Mouse (Mus musculus): ENCODE data around the gene Plekhg6. TPM values are rescaled to one million over a fixed set of nuclear protein-coding genes. Genes with fewer than 3 reads are reported as not detected.

Plekhg6 gene
- polyA plus RNA-seq, 1 experiment, result 66.6 TPM

GRCm38 (mm10) chr6:125330626-125331326, 49.8 kb downstream of the Plekhg6 start:
- no peaks in the 10 kb centered on the region for H3K36me3 ChIP-seq (ENCODE audit: control insufficient read depth, insufficient read depth, low read length)
- no peaks in the 10 kb centered on the region for H3K27me3 ChIP-seq (ENCODE audit: control insufficient read depth, insufficient read depth, low read length)
- TF ChIP-seq POLR2A (IDR thresholded peaks at IDR 0.05; ENCODE audit: low read depth, low read length) (peak; percentile 92), CTCF (IDR thresholded peaks at IDR 0.05; ENCODE audit: extremely low read depth, insufficient read length, insufficient replicate concordance, low read depth, low read length) (no peak)
- peak overlapping the region; percentile 31; the same call in 1 of the 2 replicates for H3K27ac ChIP-seq (ENCODE audit: insufficient read depth, low read depth, low read length)
- peak overlapping the region; percentile 73 for H3K4me3 ChIP-seq (ENCODE audit: low read depth, low read length)
- peaks cover 6% of the 10 kb centered on the region for H3K4me1 ChIP-seq (ENCODE audit: control insufficient read depth, insufficient read depth, insufficient read length, low read length)
- 2% methylated on average over 39 of the region's 39 CpGs for WGBS

GRCm38 (mm10) chr6:125328243-125328642, 52.4 kb downstream of the Plekhg6 start:
- Histone ChIP-seq H3K27ac (ENCODE audit: insufficient read depth, low read depth, low read length) (no peak overlapping the region), H3K27me3 (ENCODE audit: control insufficient read depth, insufficient read depth, low read length) (no peaks in the 10 kb centered on the region), H3K4me3 (ENCODE audit: low read depth, low read length) (no peak overlapping the region), H3K36me3 (ENCODE audit: control insufficient read depth, insufficient read depth, low read length) (no peaks in the 10 kb centered on the region), H3K4me1 (ENCODE audit: control insufficient read depth, insufficient read depth, insufficient read length, low read length) (peaks cover 6% of the 10 kb centered on the region)
- 86% methylated on average over 5 of the region's 5 CpGs for WGBS
- TF ChIP-seq CTCF (IDR thresholded peaks at IDR 0.05; ENCODE audit: extremely low read depth, insufficient read length, insufficient replicate concordance, low read depth, low read length) (peak; percentile 73; the same call in 1 of the 2 replicates), POLR2A (IDR thresholded peaks at IDR 0.05; ENCODE audit: low read depth, low read length) (no peak)

GRCm38 (mm10) chr6:125325337-125325736, 55.3 kb downstream of the Plekhg6 start:
- 53% methylated on average over 6 of the region's 6 CpGs for WGBS
- Histone ChIP-seq H3K36me3 (ENCODE audit: control insufficient read depth, insufficient read depth, low read length) (no peaks in the 10 kb centered on the region), H3K27ac (ENCODE audit: insufficient read depth, low read depth, low read length) (no peak overlapping the region), H3K4me1 (ENCODE audit: control insufficient read depth, insufficient read depth, insufficient read length, low read length) (peaks cover 6% of the 10 kb centered on the region; the same call in 1 of the 2 replicates), H3K4me3 (ENCODE audit: low read depth, low read length) (no peak overlapping the region), H3K27me3 (ENCODE audit: control insufficient read depth, insufficient read depth, low read length) (no peaks in the 10 kb centered on the region)
- no peak for TF ChIP-seq POLR2A (IDR thresholded peaks at IDR 0.05; ENCODE audit: low read depth, low read length)
- no peak for TF ChIP-seq CTCF (IDR thresholded peaks at IDR 0.05; ENCODE audit: extremely low read depth, insufficient read length, insufficient replicate concordance, low read depth, low read length)

GRCm38 (mm10) chr6:125323547-125323946, 57.0 kb downstream of the Plekhg6 start:
- WGBS, result 77% methylated on average over 6 of the region's 6 CpGs
- Histone ChIP-seq H3K4me3 (ENCODE audit: low read depth, low read length) (no peak overlapping the region), H3K27ac (ENCODE audit: insufficient read depth, low read depth, low read length) (no peak overlapping the region), H3K27me3 (ENCODE audit: control insufficient read depth, insufficient read depth, low read length) (no peaks in the 10 kb centered on the region), H3K4me1 (ENCODE audit: control insufficient read depth, insufficient read depth, insufficient read length, low read length) (peaks cover 6% of the 10 kb centered on the region; the same call in 1 of the 2 replicates), H3K36me3 (ENCODE audit: control insufficient read depth, insufficient read depth, low read length) (no peaks in the 10 kb centered on the region)
- no peak for TF ChIP-seq CTCF (IDR thresholded peaks at IDR 0.05; ENCODE audit: extremely low read depth, insufficient read length, insufficient replicate concordance, low read depth, low read length)
- TF ChIP-seq POLR2A (IDR thresholded peaks at IDR 0.05; ENCODE audit: low read depth, low read length), result no peak

- H3K27ac ChIP-seq (ENCODE audit: insufficient read depth, low read depth, low read length), result no peak overlapping the region
- no peaks in the 10 kb centered on the region for H3K27me3 ChIP-seq (ENCODE audit: control insufficient read depth, insufficient read depth, low read length)
- WGBS, result 80% methylated on average over 13 of the region's 13 CpGs
- no peaks in the 10 kb centered on the region for H3K36me3 ChIP-seq (ENCODE audit: control insufficient read depth, insufficient read depth, low read length)
- H3K4me3 ChIP-seq (ENCODE audit: low read depth, low read length), result no peak overlapping the region
- no peak for TF ChIP-seq CTCF (IDR thresholded peaks at IDR 0.05; ENCODE audit: extremely low read depth, insufficient read length, insufficient replicate concordance, low read depth, low read length)
- peaks cover 6% of the 10 kb centered on the region; the same call in 1 of the 2 replicates for H3K4me1 ChIP-seq (ENCODE audit: control insufficient read depth, insufficient read depth, insufficient read length, low read length)
These were observed 57.8 kb downstream of the Plekhg6 start for GRCm38 (mm10) chr6:125322794-125323193.

GRCm38 (mm10) chr6:125321114-125321855, 59.3 kb downstream of the Plekhg6 start:
- Histone ChIP-seq H3K27me3 (ENCODE audit: control insufficient read depth, insufficient read depth, low read length) (no peaks in the 10 kb centered on the region), H3K4me1 (ENCODE audit: control insufficient read depth, insufficient read depth, insufficient read length, low read length) (peaks cover 6% of the 10 kb centered on the region; the same call in 1 of the 2 replicates), H3K36me3 (ENCODE audit: control insufficient read depth, insufficient read depth, low read length) (no peaks in the 10 kb centered on the region), H3K27ac (ENCODE audit: insufficient read depth, low read depth, low read length) (0 out of 2 replicates have a peak overlapping the region, but pooled peaks have one; percentile 13), H3K4me3 (ENCODE audit: low read depth, low read length) (peak overlapping the region; percentile 46)
- TF ChIP-seq CTCF (IDR thresholded peaks at IDR 0.05; ENCODE audit: extremely low read depth, insufficient read length, insufficient replicate concordance, low read depth, low read length), result no peak
- no peak; the same call in 1 of the 2 replicates for TF ChIP-seq POLR2A (IDR thresholded peaks at IDR 0.05; ENCODE audit: low read depth, low read length)
- WGBS, result 31% methylated on average over 26 of the region's 26 CpGs

- WGBS, result 100% methylated on average over 1 of the region's 1 CpGs
- Histone ChIP-seq H3K27ac (ENCODE audit: insufficient read depth, low read depth, low read length) (0 out of 2 replicates have a peak within 1 kb of the TSS, but pooled peaks have one; percentile 13), H3K36me3 (ENCODE audit: control insufficient read depth, insufficient read depth, low read length) (no peaks in the 10 kb centered on the region), H3K4me1 (ENCODE audit: control insufficient read depth, insufficient read depth, insufficient read length, low read length) (peaks cover 6% of the 10 kb centered on the region; the same call in 1 of the 2 replicates), H3K27me3 (ENCODE audit: control insufficient read depth, insufficient read depth, low read length) (no peaks in the 10 kb centered on the region), H3K4me3 (ENCODE audit: low read depth, low read length) (peak within 1 kb of the TSS; percentile 46)
- no peak for TF ChIP-seq POLR2A (IDR thresholded peaks at IDR 0.05; ENCODE audit: low read depth, low read length)
- TF ChIP-seq CTCF (IDR thresholded peaks at IDR 0.05; ENCODE audit: extremely low read depth, insufficient read length, insufficient replicate concordance, low read depth, low read length), result no peak
These were observed 60.3 kb downstream of the Plekhg6 start, which contains the start of gene Scnn1a for GRCm38 (mm10) chr6:125320323-125320722. Gene Scnn1a, plus strand, starts transcription at chr6:125320659.
